Mouse (Mus musculus): ENCODE measurements at regions not wholly inside any gene's neighbourhood (a gene's known extent, or its start where the extent isn't known, plus 50 kb on each side); places are given as distances from the start of the nearest gene placed in this dataset.
A peak's percentile ranks its signal among the peaks of the same experiment; 100 is the strongest.

GRCm38 (mm10) chr10:17476720-17477119, 246.3 kb upstream of the Cited2 start:
- no peak for DNase-seq

DNA sequence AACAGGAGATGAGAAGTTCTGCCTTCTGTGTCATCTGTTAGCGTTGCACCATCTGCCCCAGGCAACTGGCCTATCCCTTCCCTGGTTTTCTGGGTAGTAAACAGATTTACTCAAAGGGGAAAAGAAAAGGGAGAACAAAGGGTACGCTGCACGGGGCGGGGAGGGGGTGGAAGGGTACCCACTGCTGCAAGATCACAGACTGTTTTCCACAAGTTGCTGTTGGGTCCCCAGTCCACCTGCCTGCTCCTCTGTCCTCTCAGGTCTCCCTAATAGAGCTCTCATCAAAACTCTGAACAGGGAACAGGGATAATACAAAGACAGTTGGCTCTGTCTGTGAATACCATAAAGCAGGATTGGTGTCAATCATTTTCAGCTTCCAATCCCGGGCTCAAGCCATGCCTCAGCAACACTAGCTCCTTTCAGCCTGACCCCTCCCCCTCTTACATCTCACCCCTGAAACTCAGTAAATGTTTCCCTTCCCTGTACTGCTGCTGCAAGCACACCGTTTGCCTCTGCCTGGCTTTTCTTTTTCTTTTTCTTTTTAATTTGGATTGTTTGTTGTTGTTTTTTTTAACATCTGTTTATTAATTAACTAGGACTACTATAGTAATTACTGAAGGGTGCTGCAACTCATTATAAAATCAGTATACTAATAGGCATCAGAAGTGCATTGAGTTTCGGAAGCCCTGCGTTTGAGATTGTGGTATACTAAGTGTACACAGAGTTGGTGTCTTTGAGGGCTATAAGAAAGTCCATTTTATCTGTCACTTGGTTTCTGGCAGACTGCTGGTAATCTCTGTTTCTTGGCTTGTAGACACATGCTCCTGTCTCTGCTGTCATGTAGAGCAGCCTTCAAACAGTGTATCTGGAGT, 244.0 kb upstream of the Cited2 start:
- DNase-seq, result no peak

- DNase-seq, result no peak
Measured at GRCm38 (mm10) chr10:17482751-17483150, 240.3 kb upstream of the Cited2 start.

GRCm38 (mm10) chr10:17485049-17485449, 238.0 kb upstream of the Cited2 start:
- DNase-seq, result no peak

DNA sequence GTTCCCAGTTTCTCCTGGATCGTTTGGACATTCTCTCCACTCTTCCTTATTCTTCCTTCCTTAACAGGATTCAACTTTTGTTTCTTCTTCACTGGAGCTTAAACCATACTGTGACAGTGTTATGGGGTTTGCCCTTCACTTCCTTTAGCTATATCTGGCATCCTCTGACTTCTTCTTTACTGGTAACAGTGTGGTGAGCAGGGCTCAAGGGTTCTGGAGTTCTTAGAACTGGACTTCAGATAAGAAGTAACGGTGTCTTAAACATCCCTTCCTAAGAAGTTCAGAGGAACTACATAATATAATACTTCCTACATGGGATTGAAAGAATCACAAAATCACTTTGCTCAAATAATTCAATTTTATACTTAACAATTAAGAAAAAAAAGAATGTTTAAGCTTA, 237.5 kb upstream of the Cited2 start:
- DNase-seq, result no peak

GRCm38 (mm10) chr10:17486011-17486410, 237.0 kb upstream of the Cited2 start:
- no peak for DNase-seq

GRCm38 (mm10) chr10:17487460-17487859, 235.6 kb upstream of the Cited2 start:
- DNase-seq, result no peak

DNA sequence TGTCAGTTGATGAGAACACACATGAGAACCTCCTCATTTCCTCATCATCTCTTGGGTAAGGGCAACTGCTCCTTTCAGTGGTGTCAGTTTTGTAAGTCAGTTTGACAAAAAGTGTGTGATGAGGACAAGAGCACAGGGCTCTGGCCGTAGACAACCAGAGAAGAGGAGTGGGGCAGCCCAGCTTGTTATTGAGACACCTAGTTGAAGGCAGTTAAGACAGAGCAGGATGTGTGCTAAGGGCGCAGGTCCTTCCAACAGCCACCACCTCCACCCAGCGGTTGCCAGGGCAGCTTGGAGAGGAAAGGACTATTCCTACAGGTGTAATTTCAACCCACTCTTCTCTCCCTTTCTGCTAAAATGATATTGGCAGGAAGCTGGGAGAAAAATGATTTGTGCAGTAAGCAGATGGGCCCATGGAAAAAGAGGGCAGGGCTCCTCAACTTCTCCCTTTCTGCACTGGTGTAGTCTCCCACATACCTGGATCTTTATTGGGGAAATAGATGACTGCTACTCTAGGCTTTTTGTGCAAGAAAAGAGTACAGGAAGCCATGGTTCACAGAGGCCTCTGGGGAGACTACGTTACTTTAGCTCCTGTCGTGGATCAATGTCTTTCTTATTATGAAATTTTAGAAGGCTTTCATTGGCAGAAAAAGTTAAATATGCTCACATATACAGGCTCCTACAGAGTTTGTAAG, 231.3 kb upstream of the Cited2 start:
- DNase-seq, result no peak

- no peak for DNase-seq
Measured at GRCm38 (mm10) chr10:17493137-17493536, 229.9 kb upstream of the Cited2 start.

DNA sequence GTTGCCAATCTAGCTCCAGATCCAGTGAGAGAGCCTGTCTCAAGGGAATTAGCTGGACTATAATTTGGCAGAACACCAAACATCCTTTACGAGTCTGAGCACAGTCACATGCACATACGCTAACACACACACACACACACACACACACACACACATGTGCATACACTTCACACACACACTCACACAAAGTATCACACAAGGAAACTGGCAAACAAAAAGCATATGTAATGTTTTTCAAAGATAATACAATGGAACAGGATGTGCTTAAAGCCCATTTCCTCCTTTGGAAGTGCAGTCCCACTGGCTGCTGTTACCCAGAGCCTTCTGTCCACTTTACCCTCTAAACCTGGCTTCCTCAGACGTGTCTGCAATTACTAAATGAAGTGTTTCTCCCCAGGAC, 226.2 kb upstream of the Cited2 start:
- no peak for DNase-seq

- DNase-seq, result no peak
Measured at GRCm38 (mm10) chr10:17510626-17511193, 212.3 kb upstream of the Cited2 start.

- DNase-seq, result peak; percentile 24
Measured at GRCm38 (mm10) chr10:17511779-17512335, 211.2 kb upstream of the Cited2 start.

DNA sequence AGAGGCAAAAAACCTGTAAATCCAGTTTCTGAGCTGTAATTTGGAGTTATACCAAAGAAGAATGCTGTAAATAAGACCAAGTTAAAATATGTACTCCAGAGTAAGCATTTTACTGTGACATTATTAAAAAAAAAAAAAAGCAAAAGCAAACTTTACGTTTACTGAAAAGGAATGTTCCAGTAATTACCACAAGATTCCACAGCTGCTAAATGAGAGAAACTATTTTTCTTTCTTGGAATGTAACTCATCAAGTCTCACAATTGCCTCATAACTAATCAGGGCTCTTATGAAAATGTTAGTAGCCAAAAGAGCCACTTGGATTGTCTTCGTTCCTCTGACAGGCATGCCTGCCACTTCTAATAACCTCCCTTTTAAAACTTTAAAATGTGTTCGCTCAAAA, 210.5 kb upstream of the Cited2 start:
- no peak for DNase-seq

DNA sequence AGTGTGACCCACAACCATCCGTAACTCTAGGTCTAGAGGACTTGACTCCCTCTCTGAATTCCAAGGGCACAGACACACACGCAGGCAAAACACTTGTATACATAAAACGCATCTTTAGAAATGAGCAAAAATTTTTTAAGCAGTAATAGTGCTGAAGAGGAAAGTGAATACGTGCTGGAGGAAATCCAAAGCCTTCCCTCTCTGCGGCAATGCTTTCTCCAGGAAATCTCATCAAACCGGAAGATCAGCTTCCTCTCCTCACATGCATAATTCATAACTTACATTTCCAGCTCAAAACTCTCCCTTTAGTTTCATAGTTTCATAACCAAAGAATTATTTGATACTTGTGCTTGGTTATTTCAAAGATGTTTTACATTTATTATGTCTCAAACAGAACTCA, 209.3 kb upstream of the Cited2 start:
- no peak for DNase-seq

- DNase-seq, result no peak
Measured at GRCm38 (mm10) chr10:17516068-17516467, 206.9 kb upstream of the Cited2 start.

- no peak for DNase-seq
Measured at GRCm38 (mm10) chr10:17518423-17519175, 204.4 kb upstream of the Cited2 start.

DNA sequence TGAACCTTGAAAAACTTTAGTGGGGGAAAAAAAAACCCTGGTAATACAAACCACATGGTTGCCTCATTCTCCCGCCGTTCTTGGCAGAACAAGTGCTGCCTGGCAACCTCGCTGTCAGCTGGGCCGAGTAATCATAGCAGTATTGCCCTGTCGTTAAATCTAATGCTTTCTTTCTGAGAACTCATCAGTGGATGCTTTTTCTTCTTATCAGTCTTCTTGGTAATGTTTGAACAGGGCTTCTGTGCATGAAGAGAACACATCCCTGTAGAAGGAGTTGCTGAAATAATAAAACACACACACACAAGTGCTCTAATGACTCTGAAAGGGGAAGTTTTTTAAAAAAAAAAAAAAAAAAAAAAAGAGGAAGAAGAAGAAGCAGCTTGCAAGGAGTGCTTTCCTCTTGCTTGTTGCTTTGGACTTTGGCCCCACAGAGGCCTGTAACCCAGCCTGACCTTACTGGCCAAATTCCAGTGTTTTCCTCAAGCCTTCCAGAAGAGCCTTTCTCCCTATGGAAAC, 200.9 kb upstream of the Cited2 start:
- DNase-seq, result peak; percentile 85

DNA sequence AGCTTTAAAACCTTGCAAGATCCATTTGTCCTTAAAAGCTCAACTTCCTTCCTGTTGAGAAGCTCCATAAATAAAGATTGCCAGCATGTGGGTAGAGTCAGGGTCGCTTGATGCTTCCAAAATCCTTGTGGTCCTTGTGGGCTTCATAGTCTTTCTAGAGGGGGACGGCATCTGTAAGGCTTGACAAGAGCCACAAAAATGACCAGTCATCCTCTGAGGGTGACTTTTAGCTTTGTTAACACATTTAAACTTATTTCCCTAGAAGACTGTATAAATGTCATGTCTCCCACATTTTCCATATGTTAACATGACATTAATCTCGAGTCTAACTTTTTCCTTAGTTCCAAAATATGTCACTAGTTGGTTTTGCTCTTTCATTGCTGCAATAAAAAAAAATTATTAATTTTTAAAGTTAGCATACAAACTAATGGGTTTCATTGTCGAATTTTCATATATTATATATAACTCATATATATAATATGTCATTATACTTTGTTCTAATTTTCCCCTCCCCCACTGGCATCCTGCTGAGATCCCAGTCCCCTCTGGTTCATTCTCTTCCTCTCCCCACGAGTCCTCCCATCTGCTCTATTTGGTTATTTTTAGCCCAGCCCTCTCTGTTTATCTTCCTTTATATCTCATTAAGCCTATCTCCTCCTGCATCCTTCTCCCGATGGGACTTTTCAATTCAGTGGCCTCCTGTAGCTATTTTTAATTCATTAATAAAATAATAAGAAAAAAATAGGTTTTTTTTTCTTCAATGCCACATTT, 199.3 kb upstream of the Cited2 start:
- no peak for DNase-seq

DNA sequence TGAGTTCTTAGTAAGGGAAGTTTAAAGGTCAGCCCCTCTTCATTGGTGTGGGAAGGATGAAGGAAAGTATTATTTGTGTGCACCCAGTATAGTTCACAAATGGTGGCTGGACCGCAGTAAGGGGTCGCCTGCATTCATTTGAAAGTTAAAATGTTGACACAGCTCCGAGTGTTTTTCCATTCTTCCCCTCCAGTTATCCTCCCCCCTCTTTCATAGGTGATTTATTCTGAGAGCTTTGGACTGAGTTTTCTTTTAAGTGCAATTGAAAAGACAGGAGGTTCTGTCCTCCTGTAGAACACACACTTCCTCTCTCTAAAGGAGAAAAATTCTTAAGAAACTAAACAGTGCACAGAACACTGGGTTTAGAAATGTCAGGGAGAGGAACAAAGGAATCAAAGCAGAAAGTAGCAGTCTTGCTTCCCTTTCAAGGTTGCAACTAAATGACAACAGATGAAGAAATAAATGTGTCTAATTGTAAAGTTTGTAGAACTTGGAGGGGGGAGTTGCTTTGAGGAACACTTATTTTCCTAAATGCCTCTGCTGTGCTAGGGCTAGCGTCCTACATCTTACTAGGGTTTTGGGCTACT, 195.8 kb upstream of the Cited2 start:
- DNase-seq, result peak; percentile 32

GRCm38 (mm10) chr10:17528116-17528515, 194.9 kb upstream of the Cited2 start:
- DNase-seq, result no peak

GRCm38 (mm10) chr10:17528846-17529245, 194.2 kb upstream of the Cited2 start:
- no peak for DNase-seq
